Mouse (Mus musculus): ENCODE measurements around the gene Klkb1. TPM values are rescaled to one million over a fixed set of nuclear protein-coding genes. Genes with fewer than 3 reads are reported as not detected.

The Klkb1 gene
- polyA plus RNA-seq, 1 experiment from 2014 or later: 0.04 TPM

- no peak for ATAC-seq (ENCODE audit: low FRiP score)
- H3K4me1 ChIP-seq: peaks cover 7% of the 10 kb centered on the region; the same call in 1 of the 2 replicates
- H3K9ac ChIP-seq: no peak overlapping the region
- 58% methylated on average over 3 of the region's 3 CpGs for WGBS
- H3K4me2 ChIP-seq: no peak overlapping the region
- H3K27ac ChIP-seq: no peak overlapping the region
- H3K9me3 ChIP-seq: no peaks in the 10 kb centered on the region
- no peak overlapping the region for H3K4me3 ChIP-seq (replicated peaks)
- no peaks in the 10 kb centered on the region for H3K27me3 ChIP-seq
- no peaks in the 10 kb centered on the region for H3K36me3 ChIP-seq (replicated peaks)
Measured at GRCm38 (mm10) chr8:45233256-45233655, 61.4 kb downstream of the Klkb1 start.

Other genes with a start within 250 kb of the Klkb1 start
- 0.11 TPM in 1 of 2 replicates, not detected in the other for gene Mtnr1a, start 225.7 kb downstream of the Klkb1 start, polyA plus RNA-seq (2016; fragmentation: Nextera tagmentation; extraction: Ambion mirVana)
- not detected in 2 replicates for gene F11, start 32.8 kb downstream of the Klkb1 start, polyA plus RNA-seq (2016; fragmentation: Nextera tagmentation; extraction: Ambion mirVana)
- gene Gm45753, start 13.6 kb upstream of the Klkb1 start, polyA plus RNA-seq (2016; fragmentation: Nextera tagmentation; extraction: Ambion mirVana): not detected in 2 replicates
- 1.00 and 1.2 TPM in 2 replicates for gene Cyp4v3, start 38.4 kb upstream of the Klkb1 start, polyA plus RNA-seq (2016; fragmentation: Nextera tagmentation; extraction: Ambion mirVana)
- 5.7 and 7.4 TPM in 2 replicates for gene Fam149a, start 87.4 kb upstream of the Klkb1 start, polyA plus RNA-seq (2016; fragmentation: Nextera tagmentation; extraction: Ambion mirVana)
- gene Tlr3, start 116.2 kb upstream of the Klkb1 start, polyA plus RNA-seq (2016; fragmentation: Nextera tagmentation; extraction: Ambion mirVana): 1.1 and 1.6 TPM in 2 replicates
- gene Sorbs2, start 212.9 kb upstream of the Klkb1 start, polyA plus RNA-seq (2016; fragmentation: Nextera tagmentation; extraction: Ambion mirVana): 113 and 115 TPM in 2 replicates